Mouse (Mus musculus): ENCODE measurements around the gene Rngtt.
"Not testable (repeated sequence)": the region's sequence is repeated elsewhere in the genome, so short reads cannot be mapped to it uniquely, and the experiment has no call there.

The Rngtt gene

GRCm38 (mm10) chr4:33309764-33310757 is at the start of gene Rngtt:
Rngtt (plus strand) TSS chr4:33310311.
- peak; percentile 97 for DNase-seq (ENCODE audit: low spot score)

- no peak for DNase-seq (ENCODE audit: low spot score)
Measured at GRCm38 (mm10) chr4:33260311-33260710, 49.8 kb upstream of the Rngtt start.

GRCm38 (mm10) chr4:33261311-33261753 is 48.8 kb upstream of the Rngtt start:
- DNase-seq (ENCODE audit: low spot score), result peak; percentile 95

- DNase-seq (ENCODE audit: low spot score), result no peak
Measured at GRCm38 (mm10) chr4:33262897-33263296, 47.2 kb upstream of the Rngtt start.

GRCm38 (mm10) chr4:33264979-33265726 is 45.0 kb upstream of the Rngtt start:
- peak; percentile 34 for DNase-seq (ENCODE audit: low spot score)

- DNase-seq (ENCODE audit: low spot score), result no peak
Measured at GRCm38 (mm10) chr4:33270386-33271314, 39.5 kb upstream of the Rngtt start.

GRCm38 (mm10) chr4:33273437-33273836 is 36.7 kb upstream of the Rngtt start:
- no peak for DNase-seq (ENCODE audit: low spot score)

GRCm38 (mm10) chr4:33281891-33282685 is 28.0 kb upstream of the Rngtt start:
- no peak for DNase-seq (ENCODE audit: low spot score)

- DNase-seq (ENCODE audit: low spot score), result no peak
Measured at GRCm38 (mm10) chr4:33284083-33284880, 25.8 kb upstream of the Rngtt start.

GRCm38 (mm10) chr4:33285448-33285847 is 24.7 kb upstream of the Rngtt start:
- DNase-seq (ENCODE audit: low spot score), result no peak

GRCm38 (mm10) chr4:33289106-33289650 is 20.9 kb upstream of the Rngtt start:
- no peak for DNase-seq (ENCODE audit: low spot score)

- peak; percentile 81 for DNase-seq (ENCODE audit: low spot score)
Measured at GRCm38 (mm10) chr4:33290002-33290401, 20.1 kb upstream of the Rngtt start, which contains the start of gene Pnrc1. Pnrc1 (minus strand) TSS chr4:33290163.

- DNase-seq (ENCODE audit: low spot score), result no peak
Measured at GRCm38 (mm10) chr4:33290878-33291277, 19.2 kb upstream of the Rngtt start.

GRCm38 (mm10) chr4:33292409-33293370 is 17.4 kb upstream of the Rngtt start:
- DNase-seq (ENCODE audit: low spot score), result peak; percentile 70

- DNase-seq (ENCODE audit: low spot score), result not testable (repeated sequence)
Measured at GRCm38 (mm10) chr4:33300891-33301665, 9.0 kb upstream of the Rngtt start.

- no peak for DNase-seq (ENCODE audit: low spot score)
Measured at GRCm38 (mm10) chr4:33303057-33303456, 7.1 kb upstream of the Rngtt start.

GRCm38 (mm10) chr4:33307146-33307545 is 3.0 kb upstream of the Rngtt start:
- no peak for DNase-seq (ENCODE audit: low spot score)
